Mouse (Mus musculus) liver, embryonic 18 days (tissue): ENCODE results near the gene Ear2. TPM values are rescaled to one million over a fixed set of nuclear protein-coding genes. Genes with fewer than 3 reads are reported as not detected.

ENCODE experiments used
- polyA plus RNA-seq: library from polyadenylated mRNA; depleted of rRNA; stranded (reverse); fragments of >200 nt; gene quantifications from 2 replicates; pipeline ENCODE4 v1.2.3, GENCODE M21; 2012; rRNA removed

The Ear2 gene
- polyA plus RNA-seq: 64.4 and 83.0 TPM in 2 replicates

GRCm38 (mm10) chr14:44102354-44102753 is at the start of gene Ear2:
Ear2 (plus strand) TSS chr14:44102654.

GRCm38 (mm10) chr14:44123551-44123950 is 21.1 kb downstream of the Ear2 start, which contains the start of gene Gm3327:
Gm3327 (plus strand) TSS chr14:44123851.

Other genes starting within 250 kb of the Ear2 start
- gene Ear1, start 227.1 kb upstream of the Ear2 start, polyA plus RNA-seq: 36.8 and 54.4 TPM in 2 replicates
- not detected in 2 replicates for gene Ear10, start 179.1 kb upstream of the Ear2 start, polyA plus RNA-seq
- gene Gm8113, start 177.3 kb upstream of the Ear2 start, polyA plus RNA-seq: 7.9 and 13.7 TPM in 2 replicates
- gene Ang5, start 145.6 kb upstream of the Ear2 start, polyA plus RNA-seq: not detected in 2 replicates
- not detected in 2 replicates for gene Ang6, start 100.4 kb upstream of the Ear2 start, polyA plus RNA-seq
- gene Gm3327, start 21.2 kb downstream of the Ear2 start, polyA plus RNA-seq: not detected in 2 replicates
- gene Gm8212, start 95.0 kb downstream of the Ear2 start, polyA plus RNA-seq: not detected in 2 replicates
- not detected in 2 replicates for gene 4930503E14Rik, start 110.6 kb downstream of the Ear2 start, polyA plus RNA-seq
- gene Gm8220, start 182.9 kb downstream of the Ear2 start, polyA plus RNA-seq: not detected in 2 replicates
- gene Gm5930, start 235.9 kb downstream of the Ear2 start, polyA plus RNA-seq: not detected in 2 replicates